Mouse (Mus musculus) CH12.LX (cell line): ENCODE data around the gene Adamts18.

Experiments
- CTCF ChIP-seq, 2 experiments: IDR thresholded peaks in 1 of 2; conservative IDR thresholded peaks in 1 of 2; 2 replicates each; pipeline ENCODE4 v1.5.1; 2011 to 2012; ENCODE audit warnings: low read depth in 2 of 2, low read length in 2 of 2, improper control_type of control experiment in 1 of 2, inconsistent platforms in 1 of 2, mild to moderate bottlenecking in 1 of 2, moderate library complexity in 1 of 2
- ETS1 ChIP-seq: conservative IDR thresholded peaks from 2 replicates; pipeline ENCODE4 v1.6.1; 2012; ENCODE audit warnings: low read depth, mild to moderate bottlenecking, inconsistent platforms, low read length, improper control_type of control experiment, moderate library complexity
- UBTF ChIP-seq: IDR thresholded peaks from 2 replicates; pipeline ENCODE4 v1.6.1; 2012; ENCODE audit warnings: low read depth, mild to moderate bottlenecking, inconsistent platforms, low read length, improper control_type of control experiment, moderate library complexity

GRCm38 (mm10) chr8:113691622-113692343 lies 156.8 kb downstream of the Adamts18 start:
- no peak for TF ChIP-seq CTCF (conservative IDR thresholded peaks at IDR 0.05 in 1 of 2, IDR thresholded peaks at IDR 0.05 in 1 of 2; ENCODE audit: low read depth in 2 of 2, low read length in 2 of 2)
- TF ChIP-seq ETS1 = no peak
- no peak for TF ChIP-seq UBTF
